Mouse (Mus musculus) embryonic fibroblast, embryonic 13.5 days (primary cell): ENCODE results near the gene Cks2.

Experiments used
- CTCF ChIP-seq: IDR thresholded peaks from 2 replicates; pipeline ENCODE4 v1.5.1; 2011; ENCODE audit warnings: mild to moderate bottlenecking, control low read depth, low read length, moderate library complexity, borderline replicate concordance; ENCODE audit not compliant: insufficient read depth
- POLR2A ChIP-seq: IDR thresholded peaks from 2 replicates; pipeline ENCODE4 v1.6.1; 2011; ENCODE audit warnings: low read depth, mild to moderate bottlenecking, control low read depth, low read length, moderate library complexity

DNA sequence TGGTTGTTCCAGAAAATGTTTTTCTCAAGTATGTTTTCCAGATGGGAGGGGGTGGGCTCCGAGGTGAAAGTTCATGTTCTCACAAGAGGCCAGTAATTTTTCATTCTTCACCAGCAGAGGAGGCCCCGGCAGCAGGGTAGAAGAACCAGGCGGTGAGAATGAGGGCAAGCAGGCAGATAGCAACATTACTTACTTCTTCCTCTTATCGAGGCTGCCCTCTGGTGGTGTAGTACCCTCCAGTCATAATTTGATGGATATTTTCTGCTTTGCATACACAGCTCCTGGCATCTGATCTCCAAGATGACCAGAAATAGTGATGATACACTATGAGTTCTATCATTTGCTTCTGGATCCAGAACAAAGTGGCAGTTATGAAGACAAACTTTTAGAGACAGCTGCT lies 6.1 kb upstream of the Cks2 start:
- TF ChIP-seq POLR2A: no peak
- TF ChIP-seq CTCF: no peak
